Mouse (Mus musculus): ENCODE results near the gene Angptl3. TPM values are rescaled to one million over a fixed set of nuclear protein-coding genes. Genes with fewer than 3 reads are reported as not detected.

Gene Angptl3
- polyA plus RNA-seq (2015; fragmentation: Nextera tagmentation; extraction: Ambion mirVana) = 0.42 and 0.73 TPM in 2 replicates

GRCm38 (mm10) chr4:99030686-99031085 lies at the start of gene Angptl3:
Gene Angptl3 (plus strand): TSS chr4:99030954.
- no peak for ATAC-seq
- Histone ChIP-seq H3K4me2 (replicated peaks; ENCODE audit: low read depth) (no peak within 1 kb of the TSS), H3K9ac (ENCODE audit: low read depth, low read length) (no peak within 1 kb of the TSS), H3K36me3 (ENCODE audit: control insufficient read depth, insufficient read depth) (no peaks in the 10 kb centered on the region), H3K27ac (ENCODE audit: low read depth, low read length) (no peak within 1 kb of the TSS), H3K4me1 (replicated peaks; ENCODE audit: control insufficient read depth, insufficient read depth, low read length) (no peaks in the 10 kb centered on the region), H3K27me3 (replicated peaks; ENCODE audit: control insufficient read depth, insufficient read depth, low read length) (no peaks in the 10 kb centered on the region), H3K9me3 (ENCODE audit: control insufficient read depth) (no peaks in the 10 kb centered on the region), H3K4me3 (ENCODE audit: low read depth, low read length) (no peak within 1 kb of the TSS)
- WGBS = 33% methylated on average over 2 of the region's 2 CpGs
- no peak for TF ChIP-seq CTCF (IDR thresholded peaks at IDR 0.05; ENCODE audit: low read depth)

GRCm38 (mm10) chr4:98984701-98985100 lies 46.1 kb upstream of the Angptl3 start:
- Histone ChIP-seq H3K9ac (ENCODE audit: low read depth, low read length) (no peak overlapping the region), H3K9me3 (ENCODE audit: control insufficient read depth) (no peaks in the 10 kb centered on the region), H3K4me2 (replicated peaks; ENCODE audit: low read depth) (no peak overlapping the region), H3K27me3 (replicated peaks; ENCODE audit: control insufficient read depth, insufficient read depth, low read length) (no peaks in the 10 kb centered on the region), H3K4me1 (replicated peaks; ENCODE audit: control insufficient read depth, insufficient read depth, low read length) (no peaks in the 10 kb centered on the region), H3K27ac (ENCODE audit: low read depth, low read length) (no peak overlapping the region), H3K4me3 (ENCODE audit: low read depth, low read length) (no peak overlapping the region), H3K36me3 (ENCODE audit: control insufficient read depth, insufficient read depth) (peaks cover 43% of the 10 kb centered on the region)
- WGBS = 82% methylated on average over 8 of the region's 8 CpGs
- no peak for ATAC-seq
- no peak for TF ChIP-seq CTCF (IDR thresholded peaks at IDR 0.05; ENCODE audit: low read depth)

GRCm38 (mm10) chr4:98993491-98993890 lies 37.3 kb upstream of the Angptl3 start:
- H3K27me3 ChIP-seq (replicated peaks; ENCODE audit: control insufficient read depth, insufficient read depth, low read length) = no peaks in the 10 kb centered on the region
- H3K9me3 ChIP-seq (ENCODE audit: control insufficient read depth) = no peaks in the 10 kb centered on the region
- H3K4me3 ChIP-seq (ENCODE audit: low read depth, low read length) = no peak overlapping the region
- no peaks in the 10 kb centered on the region for H3K4me1 ChIP-seq (replicated peaks; ENCODE audit: control insufficient read depth, insufficient read depth, low read length)
- no peak for TF ChIP-seq CTCF (IDR thresholded peaks at IDR 0.05; ENCODE audit: low read depth)
- H3K36me3 ChIP-seq (ENCODE audit: control insufficient read depth, insufficient read depth) = peaks cover 26% of the 10 kb centered on the region
- H3K4me2 ChIP-seq (replicated peaks; ENCODE audit: low read depth) = no peak overlapping the region
- no peak for ATAC-seq
- 83% methylated on average over 4 of the region's 4 CpGs for WGBS
- H3K27ac ChIP-seq (ENCODE audit: low read depth, low read length) = no peak overlapping the region
- no peak overlapping the region for H3K9ac ChIP-seq (ENCODE audit: low read depth, low read length)

- H3K9me3 ChIP-seq (ENCODE audit: control insufficient read depth) = no peaks in the 10 kb centered on the region
- no peaks in the 10 kb centered on the region for H3K27me3 ChIP-seq (replicated peaks; ENCODE audit: control insufficient read depth, insufficient read depth, low read length)
- H3K4me1 ChIP-seq (replicated peaks; ENCODE audit: control insufficient read depth, insufficient read depth, low read length) = no peaks in the 10 kb centered on the region
- H3K27ac ChIP-seq (ENCODE audit: low read depth, low read length) = no peak overlapping the region
- H3K9ac ChIP-seq (ENCODE audit: low read depth, low read length) = no peak overlapping the region
- H3K4me2 ChIP-seq (replicated peaks; ENCODE audit: low read depth) = no peak overlapping the region
- 84% methylated on average over 2 of the region's 2 CpGs for WGBS
- H3K4me3 ChIP-seq (ENCODE audit: low read depth, low read length) = no peak overlapping the region
- ATAC-seq = no peak
- peaks cover 18% of the 10 kb centered on the region for H3K36me3 ChIP-seq (ENCODE audit: control insufficient read depth, insufficient read depth)
- TF ChIP-seq CTCF (IDR thresholded peaks at IDR 0.05; ENCODE audit: low read depth) = no peak
Observed at GRCm38 (mm10) chr4:99005574-99005973, 25.2 kb upstream of the Angptl3 start.

- H3K27me3 ChIP-seq (replicated peaks; ENCODE audit: control insufficient read depth, insufficient read depth, low read length) = no peaks in the 10 kb centered on the region
- 73% methylated on average over 2 of the region's 2 CpGs for WGBS
- TF ChIP-seq CTCF (IDR thresholded peaks at IDR 0.05; ENCODE audit: low read depth) = no peak
- H3K27ac ChIP-seq (ENCODE audit: low read depth, low read length) = no peak overlapping the region
- no peak overlapping the region for H3K4me2 ChIP-seq (replicated peaks; ENCODE audit: low read depth)
- H3K9ac ChIP-seq (ENCODE audit: low read depth, low read length) = no peak overlapping the region
- peaks cover 26% of the 10 kb centered on the region for H3K36me3 ChIP-seq (ENCODE audit: control insufficient read depth, insufficient read depth)
- no peaks in the 10 kb centered on the region for H3K9me3 ChIP-seq (ENCODE audit: control insufficient read depth)
- H3K4me3 ChIP-seq (ENCODE audit: low read depth, low read length) = no peak overlapping the region
- H3K4me1 ChIP-seq (replicated peaks; ENCODE audit: control insufficient read depth, insufficient read depth, low read length) = no peaks in the 10 kb centered on the region
- no peak for ATAC-seq
Observed at GRCm38 (mm10) chr4:99006319-99006718, 24.4 kb upstream of the Angptl3 start.

GRCm38 (mm10) chr4:99011039-99011438 lies 19.7 kb upstream of the Angptl3 start:
- H3K36me3 ChIP-seq (ENCODE audit: control insufficient read depth, insufficient read depth) = peaks cover 36% of the 10 kb centered on the region
- no peaks in the 10 kb centered on the region for H3K27me3 ChIP-seq (replicated peaks; ENCODE audit: control insufficient read depth, insufficient read depth, low read length)
- ATAC-seq = no peak
- H3K27ac ChIP-seq (ENCODE audit: low read depth, low read length) = no peak overlapping the region
- H3K4me2 ChIP-seq (replicated peaks; ENCODE audit: low read depth) = no peak overlapping the region
- no peaks in the 10 kb centered on the region for H3K9me3 ChIP-seq (ENCODE audit: control insufficient read depth)
- WGBS = 92% methylated on average over 4 of the region's 4 CpGs
- no peak overlapping the region for H3K9ac ChIP-seq (ENCODE audit: low read depth, low read length)
- no peak overlapping the region for H3K4me3 ChIP-seq (ENCODE audit: low read depth, low read length)
- no peaks in the 10 kb centered on the region for H3K4me1 ChIP-seq (replicated peaks; ENCODE audit: control insufficient read depth, insufficient read depth, low read length)
- TF ChIP-seq CTCF (IDR thresholded peaks at IDR 0.05; ENCODE audit: low read depth) = no peak

GRCm38 (mm10) chr4:99022221-99022620 lies 8.5 kb upstream of the Angptl3 start:
- WGBS = 94% methylated on average over 8 of the region's 8 CpGs
- Histone ChIP-seq H3K27me3 (replicated peaks; ENCODE audit: control insufficient read depth, insufficient read depth, low read length) (no peaks in the 10 kb centered on the region), H3K4me1 (replicated peaks; ENCODE audit: control insufficient read depth, insufficient read depth, low read length) (no peaks in the 10 kb centered on the region), H3K36me3 (ENCODE audit: control insufficient read depth, insufficient read depth) (peaks cover 9% of the 10 kb centered on the region; the same call in 1 of the 2 replicates), H3K9ac (ENCODE audit: low read depth, low read length) (no peak overlapping the region), H3K27ac (ENCODE audit: low read depth, low read length) (no peak overlapping the region), H3K9me3 (ENCODE audit: control insufficient read depth) (no peaks in the 10 kb centered on the region), H3K4me3 (ENCODE audit: low read depth, low read length) (no peak overlapping the region), H3K4me2 (replicated peaks; ENCODE audit: low read depth) (no peak overlapping the region)
- no peak for ATAC-seq
- no peak for TF ChIP-seq CTCF (IDR thresholded peaks at IDR 0.05; ENCODE audit: low read depth)

Measured in intestine, postnatal 0 days (tissue).